Mouse (Mus musculus) heart, postnatal 0 days (tissue): Measurements from ENCODE around the gene S100a1. TPM values are rescaled to one million over a fixed set of nuclear protein-coding genes. Genes with fewer than 3 reads are reported as not detected.

Experiments
- ATAC-seq: fragments of 200-750 bp; cut with Nextera tagmentation; 2 replicates; pipeline ENCODE4 v1.8.0; 2017; ENCODE audit warnings: low read depth, moderate number of reproducible peaks, moderate library complexity; ENCODE audit not compliant: insufficient read depth
- DNase-seq: peaks from one replicate; pipeline ENCODE4 v3.0.0-alpha.2; 2016; ENCODE audit warnings: low spot score
- H3K27ac ChIP-seq: fragments of 300-500 bp; sonication (generic); 2 replicates; pipeline ENCODE4 v1.5.1; 2014; ENCODE audit warnings: low read depth, mild to moderate bottlenecking
- H3K27me3 ChIP-seq: fragments of 300-500 bp; sonication (generic); 2 replicates; pipeline ENCODE4 v1.6.1; 2014; ENCODE audit warnings: low read length, mixed read lengths; ENCODE audit not compliant: control insufficient read depth, insufficient read depth
- H3K36me3 ChIP-seq: fragments of 300-500 bp; sonication (generic); replicated peaks from 2 replicates; pipeline ENCODE4 v1.6.1; 2014; ENCODE audit warnings: low read length, mixed read lengths; ENCODE audit not compliant: control insufficient read depth, insufficient read depth
- H3K4me1 ChIP-seq: fragments of 300-500 bp; sonication (generic); 2 replicates; pipeline ENCODE4 v1.6.1; 2014; ENCODE audit warnings: antibody characterized with exemption; ENCODE audit not compliant: control insufficient read depth, insufficient read depth
- H3K4me2 ChIP-seq: fragments of 300-500 bp; sonication (generic); 2 replicates; pipeline ENCODE4 v1.6.1; 2014; ENCODE audit warnings: low read depth, mild to moderate bottlenecking, low read length, moderate library complexity
- H3K4me3 ChIP-seq: fragments of 300-500 bp; sonication (generic); 2 replicates; pipeline ENCODE4 v1.5.1; 2014; ENCODE audit warnings: low read depth, low read length
- H3K9ac ChIP-seq: fragments of 300-500 bp; sonication (generic); replicated peaks from 2 replicates; pipeline ENCODE4 v1.6.1; 2014; ENCODE audit warnings: low read depth, low read length, mixed read lengths
- H3K9me3 ChIP-seq: fragments of 300-500 bp; sonication (generic); replicated peaks from 2 replicates; pipeline ENCODE4 v1.6.1; 2016; ENCODE audit warnings: low read length; ENCODE audit not compliant: control insufficient read depth
- CTCF ChIP-seq: IDR thresholded peaks from 2 replicates; pipeline ENCODE4 v1.5.1; 2016; ENCODE audit warnings: antibody characterized with exemption, control low read depth, low read depth
- EP300 ChIP-seq: IDR thresholded peaks from 2 replicates; pipeline ENCODE4 v1.6.1; 2016; ENCODE audit warnings: antibody characterized with exemption, low read depth
- WGBS: fragments of 180-500 bp; shearing (Covaris S2); extraction: QIAGEN DNeasy Blood & Tissue Kit; methylation state at CpG from one replicate; pipeline ENCODE4 v1.1.7; 2014; 5-methylcytosine and 5-hydroxymethylcytosine counted together
- polyA plus RNA-seq: library from polyadenylated mRNA; unstranded; fragments of >200 nt; fragmentation: Nextera tagmentation; extraction: Ambion mirVana; gene quantifications from 2 replicates; pipeline ENCODE4 v1.2.1, GENCODE M21; 2015
- total RNA-seq: library from RNA; depleted of rRNA; stranded (reverse); fragments of >200 nt; gene quantifications from 2 replicates; pipeline ENCODE4 v1.2.3, GENCODE M21; 2014; ENCODE audit warnings: low replicate concordance; rRNA removed

The S100a1 gene
- total and polyA plus RNA-seq, 2 experiments from 2014 or later: 462 to 721 TPM

DNA sequence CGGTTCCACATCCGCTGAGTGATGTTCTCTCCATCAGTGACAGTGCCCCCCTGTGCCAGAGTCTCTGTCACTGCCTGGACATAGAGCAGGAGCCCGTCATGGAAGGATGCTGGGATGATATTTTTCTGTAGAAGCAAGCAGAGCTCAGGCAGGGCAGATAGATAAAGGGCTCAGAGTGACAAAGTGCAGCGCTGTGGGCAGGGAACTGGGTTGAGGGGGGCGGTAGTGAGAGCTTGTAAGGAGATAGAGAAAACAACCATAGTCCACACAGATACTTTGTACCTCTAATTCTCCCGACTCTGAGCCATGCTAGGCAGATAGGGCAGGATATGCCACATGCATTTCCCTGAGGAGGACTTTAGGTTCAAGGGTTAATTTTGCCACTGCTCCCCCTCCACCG lies 51.6 kb downstream of the S100a1 start:
- peak overlapping the region; percentile 2; the same call in 1 of the 2 replicates for H3K4me3 ChIP-seq
- peak overlapping the region; percentile 82 for H3K4me2 ChIP-seq
- H3K4me1 ChIP-seq: no peaks in the 10 kb centered on the region
- no peaks in the 10 kb centered on the region for H3K9me3 ChIP-seq
- DNase-seq (no peak), ATAC-seq (no peak)
- H3K27ac ChIP-seq: no peak overlapping the region
- WGBS: 18% methylated on average over 7 of the region's 7 CpGs
- peaks cover 17% of the 10 kb centered on the region for H3K27me3 ChIP-seq
- H3K36me3 ChIP-seq: no peaks in the 10 kb centered on the region
- peak overlapping the region; percentile 13; the same call in 1 of the 2 replicates for H3K9ac ChIP-seq
- TF ChIP-seq CTCF (peak; percentile 8; the same call in 1 of the 2 replicates), EP300 (no peak)

DNA sequence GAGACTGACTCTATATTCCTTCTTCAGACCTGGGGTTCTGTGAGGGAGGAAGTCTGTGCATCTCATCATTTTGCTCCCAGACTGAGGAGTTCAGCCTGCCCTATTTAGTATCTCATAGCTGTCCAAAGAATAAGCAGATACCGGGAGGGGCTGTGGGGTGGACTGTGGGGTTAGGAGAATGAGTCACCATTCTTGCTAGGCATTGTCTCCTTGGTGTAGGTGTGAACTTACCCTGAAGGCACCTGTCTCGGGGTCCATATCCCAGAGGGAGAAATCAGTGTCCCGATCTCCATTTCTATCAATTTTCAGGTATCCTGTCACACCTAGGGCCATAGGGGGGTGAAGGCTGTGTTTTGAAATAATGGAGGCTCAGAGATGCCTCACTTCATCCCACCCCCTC lies 52.3 kb downstream of the S100a1 start:
- Histone ChIP-seq H3K36me3 (peaks cover 3% of the 10 kb centered on the region; the same call in 1 of the 2 replicates), H3K4me2 (no peak overlapping the region), H3K9ac (no peak overlapping the region), H3K4me1 (no peaks in the 10 kb centered on the region), H3K9me3 (no peaks in the 10 kb centered on the region), H3K27ac (no peak overlapping the region), H3K4me3 (no peak overlapping the region), H3K27me3 (peaks cover 17% of the 10 kb centered on the region)
- DNase-seq (no peak), ATAC-seq (no peak)
- TF ChIP-seq EP300 (no peak), CTCF (no peak)
- WGBS: 78% methylated on average over 3 of the region's 3 CpGs

Other genes starting within 250 kb of the S100a1 start
- 18.4 and 32.6 TPM in 2 replicates for gene Dennd4b, start 249.2 kb downstream of the S100a1 start, total RNA-seq
- gene Dennd4b, start 249.2 kb downstream of the S100a1 start, polyA plus RNA-seq: 3.4 and 4.6 TPM in 2 replicates
- 14.1 and 25.3 TPM in 2 replicates for gene Gatad2b, start 221.2 kb downstream of the S100a1 start, total RNA-seq
- gene Gatad2b, start 221.2 kb downstream of the S100a1 start, polyA plus RNA-seq: 5.8 and 6.4 TPM in 2 replicates
- 3.3 and 6.2 TPM in 2 replicates for gene Slc27a3, start 124.5 kb downstream of the S100a1 start, total RNA-seq
- 2.3 and 2.4 TPM in 2 replicates for gene Slc27a3, start 124.5 kb downstream of the S100a1 start, polyA plus RNA-seq
- gene Ints3, start 80.8 kb downstream of the S100a1 start, total RNA-seq: 26.1 and 26.6 TPM in 2 replicates
- gene Ints3, start 80.8 kb downstream of the S100a1 start, polyA plus RNA-seq: 7.8 and 8.3 TPM in 2 replicates
- 26.4 and 30.9 TPM in 2 replicates for gene Npr1, start 48.5 kb downstream of the S100a1 start, total RNA-seq
- 10.2 and 11.2 TPM in 2 replicates for gene Npr1, start 48.5 kb downstream of the S100a1 start, polyA plus RNA-seq
- 46.8 and 53.5 TPM in 2 replicates for gene Ilf2, start 38.3 kb downstream of the S100a1 start, total RNA-seq
- gene Ilf2, start 38.3 kb downstream of the S100a1 start, polyA plus RNA-seq: 60.2 and 60.8 TPM in 2 replicates
- 44.3 and 59.2 TPM in 2 replicates for gene Snapin, start 23.4 kb downstream of the S100a1 start, total RNA-seq
- 85.5 and 90.5 TPM in 2 replicates for gene Snapin, start 23.4 kb downstream of the S100a1 start, polyA plus RNA-seq
- 117 and 121 TPM in 2 replicates for gene Chtop, start 4.9 kb downstream of the S100a1 start, total RNA-seq
- gene Chtop, start 4.9 kb downstream of the S100a1 start, polyA plus RNA-seq: 79.0 and 85.1 TPM in 2 replicates
- 45.9 and 86.2 TPM in 2 replicates for gene S100a13, start within 50 bp of the S100a1 start, total RNA-seq
- 144 and 146 TPM in 2 replicates for gene S100a13, start within 50 bp of the S100a1 start, polyA plus RNA-seq
- 7.2 TPM in 1 of 2 replicates, not detected in the other for gene S100a14, start 12.5 kb upstream of the S100a1 start, total RNA-seq
- gene S100a14, start 12.5 kb upstream of the S100a1 start, polyA plus RNA-seq: 0.12 TPM in 1 of 2 replicates, not detected in the other
- 131 and 139 TPM in 2 replicates for gene S100a16, start 22.9 kb upstream of the S100a1 start, total RNA-seq
- 89.8 and 95.6 TPM in 2 replicates for gene S100a16, start 22.9 kb upstream of the S100a1 start, polyA plus RNA-seq
- gene S100a3, start 46.2 kb upstream of the S100a1 start, total RNA-seq: not detected in 2 replicates
- 0.16 TPM in 1 of 2 replicates, not detected in the other for gene S100a3, start 46.2 kb upstream of the S100a1 start, polyA plus RNA-seq
- gene S100a2, start 75.9 kb upstream of the S100a1 start, total RNA-seq: not detected in 2 replicates
- gene S100a2, start 75.9 kb upstream of the S100a1 start, polyA plus RNA-seq: not detected in 2 replicates
- gene Gm42674, start 87.5 kb upstream of the S100a1 start, total RNA-seq: not detected in 2 replicates
- not detected in 2 replicates for gene Gm42674, start 87.5 kb upstream of the S100a1 start, polyA plus RNA-seq
- 1.3 TPM in 1 of 2 replicates, not detected in the other for gene S100a4, start 89.4 kb upstream of the S100a1 start, total RNA-seq
- 4.4 and 4.8 TPM in 2 replicates for gene S100a4, start 89.4 kb upstream of the S100a1 start, polyA plus RNA-seq
- not detected in 2 replicates for gene S100a5, start 94.1 kb upstream of the S100a1 start, total RNA-seq
- not detected in 2 replicates for gene S100a5, start 94.1 kb upstream of the S100a1 start, polyA plus RNA-seq
- 16.5 and 82.9 TPM in 2 replicates for gene S100a6, start 98.5 kb upstream of the S100a1 start, total RNA-seq
- 97.5 and 110 TPM in 2 replicates for gene S100a6, start 98.5 kb upstream of the S100a1 start, polyA plus RNA-seq
- not detected in 2 replicates for gene S100a7a, start 139.6 kb upstream of the S100a1 start, total RNA-seq
- not detected in 2 replicates for gene S100a7a, start 139.6 kb upstream of the S100a1 start, polyA plus RNA-seq
- 4.2 and 14.6 TPM in 2 replicates for gene S100a8, start 154.6 kb upstream of the S100a1 start, total RNA-seq
- gene S100a8, start 154.6 kb upstream of the S100a1 start, polyA plus RNA-seq: 20.3 and 21.0 TPM in 2 replicates
- 11.6 and 12.7 TPM in 2 replicates for gene S100a9, start 181.3 kb upstream of the S100a1 start, total RNA-seq
- 13.6 and 14.0 TPM in 2 replicates for gene S100a9, start 181.3 kb upstream of the S100a1 start, polyA plus RNA-seq
- not detected in 2 replicates for gene Pglyrp4, start 212.5 kb upstream of the S100a1 start, total RNA-seq
- not detected in 2 replicates for gene Pglyrp4, start 212.5 kb upstream of the S100a1 start, polyA plus RNA-seq